ENCODE assay signal across 8 mouse cellular contexts in genomic region chr4:83323910-83324684, GRCm38 (mm10). TPM values are rescaled to one million over a fixed set of nuclear protein-coding genes. Genes with fewer than 3 reads are reported as not detected.
DNase-seq lines count a peak whose midpoint lies in the region; TF ChIP-seq lines count a peak whose summit lies in the region.

Ttc39b (minus strand) TSS chr4:83324255.

- 0 out of 2 replicates have a peak, but pooled peaks cover 2% of the 10 kb centered on the region for H3K4me1 ChIP-seq in cortical plate, adult 2 months (ENCODE audit: control insufficient read depth, insufficient read depth, low read length)
- H3K4me1 ChIP-seq in megakaryocyte, embryonic 14.5 days, result peaks cover 47% of the 10 kb centered on the region

- TF ChIP-seq CTCF in cortical plate, adult 2 months (IDR thresholded peaks at IDR 0.05; ENCODE audit: extremely low read depth, insufficient read depth, low read length), result no peak

- H3K4me3 ChIP-seq in cortical plate, adult 2 months (ENCODE audit: insufficient read depth, low read length), result peak within 1 kb of the TSS; percentile 47
- peak within 1 kb of the TSS; percentile 98 for H3K4me3 ChIP-seq in megakaryocyte, embryonic 14.5 days (replicated peaks)

- H3K27ac ChIP-seq in cortical plate, adult 2 months (ENCODE audit: insufficient read depth, low read length), result peak within 1 kb of the TSS; percentile 76

- peaks cover 3% of the 10 kb centered on the region for H3K27me3 ChIP-seq in megakaryocyte, embryonic 14.5 days (replicated peaks)

- no peaks in the 10 kb centered on the region for H3K36me3 ChIP-seq in megakaryocyte, embryonic 14.5 days (replicated peaks; ENCODE audit: low read length)

- peak; percentile 92 for DNase-seq in adipocyte (ENCODE audit: low spot score)
- peak; percentile 97 to 98 for DNase-seq in gastrocnemius, adult 8-10 months (ENCODE audit: low spot score in 2 of 2)
- peak; percentile 98 for DNase-seq in induced T-regulatory cell, adult 2 months (ENCODE audit: low read depth)
- peak; percentile 89 to 97 for DNase-seq in left cerebral cortex, adult 9 months (ENCODE audit: low spot score in 2 of 2)
- DNase-seq in right cerebral cortex, adult 2 months (ENCODE audit: low spot score in 2 of 2), result peak; percentile 95 to 97
- DNase-seq in urinary bladder, postnatal 10 days (ENCODE audit: low spot score), result peak; percentile 84

- H3K9me3 ChIP-seq in megakaryocyte, embryonic 14.5 days, result no peaks in the 10 kb centered on the region

- TF ChIP-seq POLR2A in cortical plate, adult 2 months (IDR thresholded peaks at IDR 0.05; ENCODE audit: extremely low read depth, insufficient read depth, low read length), result peak; percentile 20; the same call in 1 of the 2 replicates

RNA-seq across cellular contexts. Expression of gene Ttc39b, which starts in this region (rescaled TPM):
- 19.6 and 20.8 TPM in 2 replicates for polyA plus RNA-seq in cortical plate, adult 2 months (2012; rRNA removed)
- 1 to 10 TPM; 4.4 to 5.1 (median 4.9) TPM for total RNA-seq in gastrocnemius, adult 8-10 months (2022)
- 2.4 TPM in 1 of 2 replicates, not detected in the other for polyA plus RNA-seq in megakaryocyte, embryonic 14.5 days (2012; ENCODE audit: insufficient read depth, low replicate concordance)

Comparison
In these comparisons a context has a peak if more than half of its experiments do, and no peak if none do; other contexts are left out.
1. Peak in every context shown above with its lines: DNase-seq, H3K4me3 ChIP-seq and H3K27ac ChIP-seq.